Mouse (Mus musculus) layer of hippocampus, postnatal 10 days (tissue): ENCODE measurements around the gene Hoxc11. TPM values are rescaled to one million over a fixed set of nuclear protein-coding genes. Genes with fewer than 3 reads are reported as not detected.
A peak's percentile ranks its signal among the peaks of the same experiment; 100 is the strongest.

Experiments used
- DNase-seq, 2 experiments: peaks; one replicate each; pipeline ENCODE4 v3.0.0; 2021; ENCODE audit warnings: low spot score in 2 of 2
- total RNA-seq, 2 experiments: library from RNA; stranded (reverse); gene quantifications; 2 replicates each; pipeline ENCODE4 v1.2.3; 2021

The Hoxc11 gene
- total RNA-seq, 2 experiments from 2014 or later: not detected

DNA sequence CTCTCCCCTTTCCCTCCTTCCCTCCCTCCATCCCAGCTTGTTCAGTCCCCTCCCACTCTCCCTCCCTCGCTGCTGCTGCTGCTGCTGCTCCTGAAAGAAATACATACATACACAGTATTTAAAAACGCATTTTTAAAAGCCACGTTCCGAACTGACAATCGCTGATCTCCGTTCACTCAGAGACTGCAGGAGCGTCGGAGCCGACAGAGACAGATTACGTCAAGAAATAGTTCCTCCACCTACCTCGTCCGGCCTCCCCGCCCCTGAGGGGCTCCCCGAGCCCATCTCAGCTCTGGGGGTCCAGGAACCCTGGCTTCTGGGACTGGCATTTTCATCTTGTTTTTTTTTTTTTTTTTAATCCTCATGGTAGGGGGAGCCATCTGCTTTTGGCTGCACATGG lies 26.7 kb downstream of the Hoxc11 start:
- DNase-seq: no peak

GRCm38 (mm10) chr15:102981379-102982288 lies 27.4 kb downstream of the Hoxc11 start:
- DNase-seq: no peak

DNA sequence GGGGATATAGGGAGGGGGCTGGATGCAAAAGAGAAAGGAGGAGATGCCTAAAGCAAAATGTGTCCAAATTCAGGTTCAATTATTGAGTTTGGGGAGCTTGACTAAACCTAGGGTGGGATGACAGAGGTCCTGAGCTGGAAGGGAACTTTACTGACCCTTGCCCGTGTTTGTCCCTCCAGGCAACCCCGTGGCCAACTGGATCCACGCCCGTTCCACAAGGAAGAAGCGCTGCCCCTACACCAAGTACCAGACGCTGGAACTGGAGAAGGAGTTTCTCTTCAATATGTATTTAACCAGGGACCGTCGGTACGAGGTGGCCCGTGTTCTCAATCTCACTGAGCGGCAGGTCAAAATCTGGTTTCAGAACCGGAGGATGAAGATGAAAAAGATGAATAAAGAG lies 29.5 kb downstream of the Hoxc11 start:
- DNase-seq: no peak

GRCm38 (mm10) chr15:102984521-102984920 lies 30.3 kb downstream of the Hoxc11 start:
- DNase-seq: no peak

DNA sequence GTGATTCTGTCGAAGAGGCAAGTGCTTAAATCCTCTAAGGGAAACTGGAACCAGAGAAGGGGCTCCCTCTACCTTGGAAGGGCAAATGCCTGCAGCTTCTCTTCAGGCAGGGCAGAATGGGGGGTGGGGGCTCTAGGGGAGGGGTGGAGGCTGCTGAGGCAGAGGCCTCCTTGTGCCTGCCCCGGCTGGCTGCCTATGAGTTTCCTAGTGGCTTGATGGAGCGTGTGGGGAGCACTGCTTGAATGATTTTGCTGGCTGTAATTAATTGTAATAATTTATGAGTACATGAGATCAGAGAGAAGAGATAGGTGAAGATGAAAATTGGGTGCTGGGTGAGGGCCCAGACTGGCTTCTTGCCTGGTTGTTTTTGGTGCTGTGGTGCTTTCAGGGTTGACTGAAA lies 30.7 kb downstream of the Hoxc11 start:
- DNase-seq: no peak

GRCm38 (mm10) chr15:102987124-102987833 lies 33.1 kb downstream of the Hoxc11 start:
- peak; percentile 92 to 93 for DNase-seq

GRCm38 (mm10) chr15:102988078-102988477 lies 33.9 kb downstream of the Hoxc11 start:
- DNase-seq: no peak

DNA sequence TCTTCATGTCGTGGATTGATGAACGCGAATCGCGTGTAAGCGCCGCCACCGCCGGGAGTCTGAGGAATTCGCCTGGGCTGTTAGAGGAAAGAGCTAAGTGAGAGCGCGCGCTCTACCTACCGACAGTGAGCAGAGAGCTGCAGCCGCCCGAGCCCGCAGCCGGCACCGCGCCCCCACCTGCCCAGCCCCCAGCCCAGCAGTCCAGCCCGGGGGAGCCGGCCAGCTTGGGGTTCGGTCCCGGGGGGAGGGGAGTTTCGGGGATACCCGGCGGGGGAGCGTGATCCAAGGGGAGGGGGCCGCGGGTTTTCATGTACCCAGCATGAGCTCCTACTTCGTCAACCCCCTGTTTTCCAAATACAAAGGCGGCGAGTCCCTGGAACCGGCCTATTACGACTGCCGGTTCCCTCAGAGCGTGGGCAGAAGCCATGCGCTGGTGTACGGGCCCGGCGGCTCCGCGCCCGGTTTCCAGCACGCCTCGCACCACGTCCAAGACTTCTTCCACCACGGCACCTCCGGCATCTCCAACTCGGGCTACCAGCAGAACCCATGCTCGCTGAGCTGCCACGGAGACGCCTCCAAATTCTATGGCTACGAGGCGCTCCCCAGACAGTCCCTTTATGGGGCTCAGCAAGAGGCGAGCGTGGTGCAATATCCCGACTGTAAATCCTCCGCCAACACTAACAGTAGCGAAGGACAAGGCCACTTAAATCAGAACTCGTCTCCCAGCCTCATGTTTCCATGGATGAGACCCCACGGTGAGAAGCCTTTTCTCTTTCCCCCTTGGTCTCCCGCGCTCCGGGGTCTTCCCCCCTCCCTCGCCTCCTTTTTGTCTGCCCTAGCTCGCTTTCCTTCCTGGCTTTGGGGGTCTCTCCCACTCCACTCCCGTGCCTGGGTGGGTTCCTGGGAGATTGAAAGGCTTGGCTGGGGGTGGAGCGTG lies 36.5 kb downstream of the Hoxc11 start, which contains the start of gene Hoxc8:
TSS of gene Hoxc8 (plus strand) at position 147 of the 937 bp plus-strand sequence.
- DNase-seq: no peak

DNA sequence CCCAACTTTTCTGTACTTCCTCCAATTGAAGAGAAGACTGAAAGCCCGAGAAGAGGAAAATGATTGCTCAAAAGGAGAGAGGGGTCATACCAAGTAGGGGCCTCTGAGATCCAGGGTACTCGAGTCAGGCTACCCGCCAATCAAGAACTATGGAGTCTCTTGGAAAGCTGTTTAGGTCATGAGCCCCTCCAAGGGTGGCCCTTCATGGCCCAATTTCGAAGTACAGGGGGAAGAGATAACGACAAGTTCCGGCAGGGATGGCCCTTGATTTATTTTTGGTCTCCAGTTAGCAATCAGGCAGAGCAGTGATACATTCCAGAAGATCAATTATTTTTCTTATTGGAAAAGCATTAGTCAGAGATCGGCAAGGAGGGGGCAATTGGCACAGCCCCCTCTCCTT lies 37.6 kb downstream of the Hoxc11 start:
- no peak for DNase-seq

GRCm38 (mm10) chr15:102992206-102992605 lies 38.0 kb downstream of the Hoxc11 start:
- DNase-seq: no peak

GRCm38 (mm10) chr15:102992863-102993262 lies 38.6 kb downstream of the Hoxc11 start:
- no peak for DNase-seq

DNA sequence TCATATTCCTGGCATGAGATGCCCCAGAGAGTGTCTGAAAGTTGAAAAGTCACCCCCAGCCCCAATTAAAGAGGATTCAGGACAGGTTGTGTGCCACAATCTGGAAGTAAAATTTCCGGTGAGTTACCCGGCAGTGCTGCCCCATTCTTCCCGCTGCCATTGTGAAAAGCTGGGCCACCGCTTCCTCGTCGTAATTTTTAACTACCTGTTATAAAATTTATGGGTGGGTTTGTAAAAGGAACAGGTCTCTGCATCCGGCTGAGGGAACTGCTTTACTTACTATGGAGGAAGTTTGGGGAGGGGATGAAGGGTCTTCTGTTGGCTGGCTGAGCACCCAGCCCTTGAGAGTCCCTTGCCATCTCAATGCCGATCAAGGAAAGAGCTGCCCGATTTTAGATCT lies 42.3 kb downstream of the Hoxc11 start:
- no peak for DNase-seq

DNA sequence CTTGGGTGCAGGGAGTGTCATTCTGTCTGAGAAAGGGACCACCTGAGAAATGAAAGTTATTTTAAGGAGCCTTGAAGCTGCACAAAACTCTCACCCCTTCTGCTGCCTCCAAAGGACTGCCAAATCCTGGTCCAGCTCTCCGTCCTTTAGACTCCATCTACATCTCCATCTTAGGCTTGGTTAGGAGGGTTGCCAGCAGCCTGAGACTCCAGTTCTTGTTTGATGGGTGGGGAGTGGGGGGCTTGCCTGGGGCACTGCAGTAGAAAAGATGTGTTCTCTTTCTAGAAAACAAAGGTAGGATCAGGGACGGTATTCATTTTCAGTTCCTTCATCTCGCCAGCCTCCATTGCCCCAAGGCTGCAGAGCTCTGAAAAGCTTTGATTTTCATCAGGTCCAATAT lies 43.2 kb downstream of the Hoxc11 start:
- DNase-seq: no peak

DNA sequence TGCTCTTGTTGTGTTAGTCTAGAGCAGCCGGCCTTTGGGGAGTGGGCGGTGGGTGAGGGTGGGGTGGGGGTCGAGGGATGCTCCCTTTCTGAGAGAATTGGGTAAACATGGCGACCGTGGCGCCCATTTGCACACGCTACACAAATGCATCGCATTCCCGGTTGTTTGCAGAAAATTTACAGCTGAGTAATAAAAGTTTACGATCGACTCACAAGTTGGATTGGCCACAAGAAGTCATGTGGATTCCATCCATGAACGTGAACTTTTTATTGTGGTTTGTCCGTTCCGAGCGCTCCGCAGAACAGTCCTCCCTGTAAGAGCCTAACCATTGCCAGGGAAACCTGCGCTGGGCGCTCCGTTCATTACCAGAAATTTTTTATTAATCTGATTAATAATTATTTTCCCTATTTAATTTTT lies 43.7 kb downstream of the Hoxc11 start, which contains the start of gene Hoxc6:
TSS of gene Hoxc6 (plus strand) at position 319 of the 417 bp plus-strand sequence.
- DNase-seq: no peak

GRCm38 (mm10) chr15:102998608-102999182 lies 44.5 kb downstream of the Hoxc11 start:
- DNase-seq: no peak

DNA sequence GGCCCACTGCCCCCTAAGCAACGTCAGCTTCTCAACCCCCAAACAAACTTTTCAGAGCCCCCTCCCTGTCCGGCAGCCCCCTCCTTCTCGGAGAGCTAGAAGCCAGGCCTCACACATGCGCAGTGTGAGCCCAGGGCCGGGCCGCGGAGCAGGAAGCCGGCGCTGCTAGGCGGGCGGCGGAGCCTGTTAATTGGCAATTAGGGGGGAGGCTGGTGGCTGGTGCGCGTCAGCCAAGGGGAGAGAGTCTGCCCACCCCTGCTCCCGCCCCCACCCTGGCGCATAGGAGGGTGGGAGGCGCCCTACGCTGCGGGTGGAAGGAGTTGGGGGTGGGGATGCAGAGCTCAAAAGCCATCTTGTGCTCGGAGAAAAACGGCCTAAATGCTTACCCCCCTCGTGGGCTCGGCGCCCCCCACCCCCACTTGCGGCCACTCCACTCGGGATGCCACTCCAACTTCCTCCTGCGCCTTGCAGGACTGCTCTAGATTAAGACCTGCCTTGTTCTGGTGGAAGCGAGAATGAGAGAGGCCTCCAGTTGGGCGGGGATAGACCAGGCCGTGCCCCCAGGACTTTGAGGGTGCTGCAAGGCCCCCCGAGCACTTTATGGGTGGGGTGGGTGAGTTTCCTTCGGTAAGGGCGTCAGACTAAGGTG lies 45.1 kb downstream of the Hoxc11 start:
- peak in 1 of 2 experiments; percentile 58 for DNase-seq

- no peak for DNase-seq
Measured at GRCm38 (mm10) chr15:102999955-103000354, 45.7 kb downstream of the Hoxc11 start.

GRCm38 (mm10) chr15:103000501-103000901 lies 46.3 kb downstream of the Hoxc11 start:
- DNase-seq: no peak

DNA sequence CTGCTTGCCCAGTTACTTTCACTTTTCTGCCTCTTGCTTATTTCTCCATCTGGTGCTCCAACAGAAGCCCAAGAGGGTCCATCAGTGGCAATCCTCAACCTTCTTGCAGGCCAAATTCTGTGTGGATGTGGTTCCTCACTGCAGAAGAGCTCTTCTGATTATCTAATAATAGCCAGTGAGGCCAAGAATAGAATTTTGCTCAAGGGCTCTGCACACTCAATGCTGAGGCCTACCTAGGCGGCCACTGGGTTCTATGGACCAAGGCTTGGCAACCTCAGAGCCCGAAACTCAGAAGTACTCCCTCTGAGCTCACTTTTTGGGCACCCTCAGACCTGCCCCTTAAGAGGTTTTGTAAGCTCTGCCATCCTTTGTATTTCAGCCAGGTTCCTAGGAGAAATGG lies 47.1 kb downstream of the Hoxc11 start:
- no peak for DNase-seq

DNA sequence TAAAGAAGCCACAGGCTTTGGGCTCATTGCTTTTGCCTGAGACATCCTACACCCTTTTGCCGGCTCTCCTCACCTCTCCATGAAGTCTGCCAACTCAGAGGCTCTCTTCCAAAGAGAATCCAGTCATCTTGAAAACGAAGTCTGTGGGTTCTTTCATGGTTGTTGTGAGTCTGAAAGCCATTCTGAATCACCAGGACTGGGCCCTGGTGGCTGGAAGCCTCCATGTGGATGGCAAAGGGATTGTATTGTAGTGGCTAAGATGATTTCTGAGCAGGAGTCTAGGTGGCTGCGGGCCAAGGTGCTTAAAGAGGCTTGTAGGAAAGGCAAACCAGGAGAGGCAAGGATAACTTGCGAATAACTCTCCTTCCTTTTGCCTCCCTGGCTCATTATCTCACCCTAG lies 47.9 kb downstream of the Hoxc11 start:
- DNase-seq: no peak
